Mouse (Mus musculus) embryonic fibroblast, embryonic 13.5 days (primary cell): ENCODE measurements around the gene Smoc1. TPM values are rescaled to one million over a fixed set of nuclear protein-coding genes. Genes with fewer than 3 reads are reported as not detected.

Experiments used
- H3K27ac ChIP-seq: 2 replicates; pipeline ENCODE4 v1.5.1; 2012; ENCODE audit warnings: low read length, control low read depth, inconsistent platforms; ENCODE audit not compliant: insufficient read depth
- H3K4me1 ChIP-seq: 2 replicates; pipeline ENCODE4 v1.6.1; 2011; ENCODE audit warnings: low read length; ENCODE audit not compliant: control insufficient read depth, insufficient read depth
- H3K4me3 ChIP-seq: 2 replicates; pipeline ENCODE4 v1.5.1; 2011; ENCODE audit warnings: mild to moderate bottlenecking, control low read depth, low read length; ENCODE audit not compliant: insufficient read depth
- CTCF ChIP-seq: IDR thresholded peaks from 2 replicates; pipeline ENCODE4 v1.5.1; 2011; ENCODE audit warnings: mild to moderate bottlenecking, control low read depth, low read length, moderate library complexity, borderline replicate concordance; ENCODE audit not compliant: insufficient read depth
- POLR2A ChIP-seq: IDR thresholded peaks from 2 replicates; pipeline ENCODE4 v1.6.1; 2011; ENCODE audit warnings: low read depth, mild to moderate bottlenecking, control low read depth, low read length, moderate library complexity
- polyA plus RNA-seq: library from polyadenylated mRNA; stranded (reverse); fragments of >200 nt; gene quantifications from 2 replicates; pipeline ENCODE4 v1.2.4, GENCODE M21; 2011; ENCODE audit warnings: low read depth; ENCODE audit not compliant: missing spikeins, insufficient read length

The Smoc1 gene
- polyA plus RNA-seq, 1 experiment, result 18.0 TPM

DNA sequence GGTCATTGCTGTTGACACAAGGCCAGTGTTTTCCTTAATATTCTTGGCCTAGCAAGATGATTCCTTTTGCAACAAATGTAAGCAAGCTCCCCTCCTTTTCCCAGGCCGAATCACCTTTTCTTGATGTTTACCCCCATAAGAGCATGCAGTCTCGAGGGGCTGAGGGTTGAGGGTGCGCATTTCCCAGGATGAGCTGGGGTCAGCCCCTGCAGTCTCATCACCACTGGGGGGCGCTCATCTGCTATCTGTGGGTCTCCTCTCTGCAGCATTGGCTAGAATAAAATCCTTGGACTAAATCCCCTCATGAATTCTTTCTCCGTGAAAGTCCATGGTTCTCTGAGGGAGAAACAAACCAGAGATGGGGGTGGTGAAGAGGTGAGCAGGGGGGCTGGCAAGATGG is 134.2 kb downstream of the Smoc1 start:
- Histone ChIP-seq H3K27ac (no peak overlapping the region), H3K4me3 (no peak overlapping the region), H3K4me1 (peaks cover 2% of the 10 kb centered on the region; the same call in 1 of the 2 replicates)
- TF ChIP-seq POLR2A (no peak), CTCF (0 out of 2 replicates have a peak, but pooled peaks have one; percentile 10)

DNA sequence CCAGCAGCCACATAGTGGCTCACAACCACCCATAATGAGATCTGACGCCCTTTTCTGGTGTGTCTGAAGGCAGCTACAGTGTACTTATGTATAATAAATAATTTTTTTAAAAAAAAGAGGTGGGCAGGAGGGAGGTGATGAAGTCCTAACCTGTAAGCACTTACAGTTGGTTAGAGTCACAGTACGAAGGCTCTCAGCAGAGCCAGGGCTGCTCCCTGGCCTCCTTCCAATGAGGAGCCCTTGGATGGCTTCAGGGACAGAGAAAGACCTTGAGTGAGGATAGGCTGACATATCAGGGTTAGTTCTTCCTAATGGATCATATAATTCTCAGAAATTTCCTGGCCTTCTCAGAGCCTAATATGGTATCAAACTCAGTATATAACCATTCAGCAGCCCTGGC is 134.7 kb downstream of the Smoc1 start:
- TF ChIP-seq CTCF, result no peak
- no peak for TF ChIP-seq POLR2A
- Histone ChIP-seq H3K4me3 (no peak overlapping the region), H3K4me1 (peaks cover 2% of the 10 kb centered on the region; the same call in 1 of the 2 replicates), H3K27ac (no peak overlapping the region)

DNA sequence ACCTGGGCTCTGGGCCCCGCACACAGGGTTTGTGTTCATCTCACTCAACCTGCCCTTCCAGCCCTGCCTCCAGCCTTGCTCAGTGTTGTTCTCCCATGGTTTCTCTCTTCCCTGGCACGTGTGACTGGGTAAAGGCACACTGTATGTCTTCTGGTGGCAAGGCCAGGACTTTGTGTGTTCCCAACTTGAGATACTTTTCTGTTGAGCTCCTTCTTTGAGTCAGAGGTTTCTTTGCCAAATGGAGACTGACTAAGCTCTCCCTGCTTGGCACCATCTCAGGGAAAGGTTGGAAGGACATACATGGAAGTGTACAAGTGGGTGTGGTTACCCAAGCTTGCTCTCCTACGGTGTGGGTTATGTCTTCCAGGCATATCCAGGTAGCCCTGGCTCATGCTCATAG is 136.5 kb downstream of the Smoc1 start:
- no peak for TF ChIP-seq CTCF
- TF ChIP-seq POLR2A, result no peak
- Histone ChIP-seq H3K4me1 (peaks cover 2% of the 10 kb centered on the region; the same call in 1 of the 2 replicates), H3K27ac (peak overlapping the region; percentile 3; the same call in 1 of the 2 replicates), H3K4me3 (no peak overlapping the region)

- TF ChIP-seq POLR2A (no peak), CTCF (no peak)
- peaks cover 2% of the 10 kb centered on the region; the same call in 1 of the 2 replicates for H3K4me1 ChIP-seq
- no peak overlapping the region for H3K27ac ChIP-seq
- H3K4me3 ChIP-seq, result no peak overlapping the region
Observed at GRCm38 (mm10) chr12:81163566-81163965, 137.0 kb downstream of the Smoc1 start.

GRCm38 (mm10) chr12:81166092-81166491 is 139.5 kb downstream of the Smoc1 start:
- Histone ChIP-seq H3K4me1 (peaks cover 2% of the 10 kb centered on the region; the same call in 1 of the 2 replicates), H3K4me3 (no peak overlapping the region), H3K27ac (no peak overlapping the region)
- no peak for TF ChIP-seq CTCF
- no peak for TF ChIP-seq POLR2A

DNA sequence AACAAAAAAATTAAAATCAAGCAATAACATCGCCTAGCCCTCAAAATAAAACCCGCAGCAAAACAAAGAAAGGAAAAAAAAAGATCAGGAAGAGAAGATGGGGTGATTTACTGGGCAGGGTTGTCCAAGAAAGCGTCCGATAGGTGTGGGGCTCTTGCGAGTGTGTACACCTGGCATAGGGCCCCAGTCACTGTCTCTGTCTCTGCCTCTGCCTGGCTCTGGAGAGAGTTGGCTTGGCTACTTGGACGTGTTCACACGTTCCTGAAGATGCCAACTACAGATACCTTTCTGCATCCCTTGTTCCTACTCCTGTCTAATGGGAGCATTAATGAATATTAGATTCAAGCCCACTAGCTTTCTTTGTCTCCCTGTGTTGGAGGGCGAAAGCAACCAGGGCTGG is 140.0 kb downstream of the Smoc1 start:
- Histone ChIP-seq H3K4me3 (no peak overlapping the region), H3K4me1 (peaks cover 2% of the 10 kb centered on the region; the same call in 1 of the 2 replicates), H3K27ac (no peak overlapping the region)
- TF ChIP-seq POLR2A (no peak), CTCF (no peak)

GRCm38 (mm10) chr12:81167142-81167541 is 140.5 kb downstream of the Smoc1 start:
- H3K4me3 ChIP-seq, result no peak overlapping the region
- TF ChIP-seq POLR2A (no peak), CTCF (no peak)
- peaks cover 2% of the 10 kb centered on the region; the same call in 1 of the 2 replicates for H3K4me1 ChIP-seq
- no peak overlapping the region for H3K27ac ChIP-seq

DNA sequence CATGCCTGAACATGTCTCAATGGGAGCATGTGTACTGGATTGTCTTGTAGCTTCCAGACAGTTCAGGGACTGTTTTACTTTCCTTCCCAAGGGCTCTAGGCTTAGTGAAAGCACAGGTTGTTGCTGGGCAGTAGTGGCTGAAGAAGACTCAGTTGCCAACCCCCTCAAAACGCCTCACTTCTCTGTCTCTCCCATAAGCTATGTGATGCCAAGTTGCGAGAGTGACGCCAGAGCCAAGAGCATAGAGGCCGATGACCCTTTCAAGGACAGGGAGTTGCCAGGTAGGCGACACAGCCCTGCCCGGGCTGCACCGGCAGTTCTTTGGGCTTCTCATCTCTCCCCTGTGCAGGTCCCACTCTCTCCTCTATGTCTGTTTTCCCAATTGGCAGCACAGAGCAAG is 141.4 kb downstream of the Smoc1 start:
- H3K27ac ChIP-seq, result no peak overlapping the region
- no peak overlapping the region for H3K4me3 ChIP-seq
- no peak for TF ChIP-seq POLR2A
- peaks cover 1% of the 10 kb centered on the region; the same call in 1 of the 2 replicates for H3K4me1 ChIP-seq

GRCm38 (mm10) chr12:81168494-81168893 is 141.9 kb downstream of the Smoc1 start:
- Histone ChIP-seq H3K27ac (no peak overlapping the region), H3K4me3 (no peak overlapping the region), H3K4me1 (no peaks in the 10 kb centered on the region)
- no peak for TF ChIP-seq POLR2A

DNA sequence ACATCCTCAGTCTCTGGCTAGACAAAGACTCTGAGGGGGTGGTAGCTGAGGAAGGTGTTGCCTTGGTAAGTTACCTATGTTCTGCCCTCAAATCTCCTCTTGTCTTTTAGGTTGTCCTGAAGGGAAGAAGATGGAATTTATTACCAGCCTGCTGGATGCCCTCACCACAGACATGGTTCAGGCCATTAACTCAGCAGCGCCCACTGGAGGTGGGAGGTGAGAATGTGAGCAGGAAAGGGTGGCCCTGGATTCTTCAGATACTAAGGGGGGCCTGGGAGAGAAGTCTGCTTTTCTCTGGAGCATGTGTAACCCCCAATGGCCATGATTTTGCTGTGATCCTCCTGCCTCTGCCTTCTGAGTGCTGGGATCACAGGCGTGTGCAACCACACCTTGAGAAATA is 143.5 kb downstream of the Smoc1 start:
- Histone ChIP-seq H3K27ac (no peak overlapping the region), H3K4me3 (no peak overlapping the region), H3K4me1 (no peaks in the 10 kb centered on the region)
- no peak for TF ChIP-seq POLR2A
- TF ChIP-seq CTCF, result no peak; the same call in 1 of the 2 replicates

- Histone ChIP-seq H3K4me1 (no peaks in the 10 kb centered on the region), H3K27ac (no peak overlapping the region), H3K4me3 (no peak overlapping the region)
- TF ChIP-seq CTCF (no peak), POLR2A (no peak)
Observed at GRCm38 (mm10) chr12:81173011-81173410, 146.4 kb downstream of the Smoc1 start.
